Mouse (Mus musculus) kidney, embryonic 15.5 days (tissue): Measurements from ENCODE around the gene Hipk1. TPM values are rescaled to one million over a fixed set of nuclear protein-coding genes. Genes with fewer than 3 reads are reported as not detected.

Experiments used
- ATAC-seq: fragments of 200-750 bp; cut with Nextera tagmentation; replicated peaks from 2 replicates; pipeline ENCODE4 v1.8.0; 2017; ENCODE audit warnings: moderate TSS enrichment; ENCODE audit not compliant: low FRiP score
- H3K27ac ChIP-seq: fragments of 300-500 bp; sonication (generic); 2 replicates; pipeline ENCODE4 v1.5.1; 2015; ENCODE audit warnings: mild to moderate bottlenecking, inconsistent platforms
- H3K27me3 ChIP-seq: fragments of 300-500 bp; sonication (generic); 2 replicates; pipeline ENCODE4 v1.6.1; 2015; ENCODE audit warnings: inconsistent platforms
- H3K36me3 ChIP-seq: fragments of 300-500 bp; sonication (generic); 2 replicates; pipeline ENCODE4 v1.6.1; 2015; ENCODE audit warnings: inconsistent platforms
- H3K4me1 ChIP-seq: fragments of 300-500 bp; sonication (generic); 2 replicates; pipeline ENCODE4 v1.6.1; 2015; ENCODE audit warnings: inconsistent platforms
- H3K4me2 ChIP-seq: fragments of 300-500 bp; sonication (generic); 2 replicates; pipeline ENCODE4 v1.6.1; 2015; ENCODE audit warnings: moderate library complexity, mild to moderate bottlenecking, inconsistent platforms
- H3K4me3 ChIP-seq: fragments of 300-500 bp; sonication (generic); replicated peaks from 2 replicates; pipeline ENCODE4 v1.5.1; 2015; ENCODE audit warnings: mild to moderate bottlenecking, inconsistent platforms
- H3K9ac ChIP-seq: fragments of 300-500 bp; sonication (generic); 2 replicates; pipeline ENCODE4 v1.6.1; 2015; ENCODE audit warnings: mild to moderate bottlenecking, inconsistent platforms
- H3K9me3 ChIP-seq: fragments of 300-500 bp; sonication (generic); replicated peaks from 2 replicates; pipeline ENCODE4 v1.6.1; 2016; ENCODE audit warnings: inconsistent platforms
- WGBS: fragments of 180-500 bp; shearing (Covaris S2); methylation state at CpG from one replicate; pipeline ENCODE4 v1.1.7; 2015; ENCODE audit warnings: mixed read lengths; 5-methylcytosine and 5-hydroxymethylcytosine counted together
- polyA plus RNA-seq: library from polyadenylated mRNA; unstranded; fragments of >200 nt; fragmentation: Nextera tagmentation; extraction: Ambion mirVana; gene quantifications from 2 replicates; pipeline ENCODE4 v1.2.1, GENCODE M21; 2015

Gene Hipk1
- polyA plus RNA-seq, 1 experiment from 2014 or later, result 11.0 TPM

DNA sequence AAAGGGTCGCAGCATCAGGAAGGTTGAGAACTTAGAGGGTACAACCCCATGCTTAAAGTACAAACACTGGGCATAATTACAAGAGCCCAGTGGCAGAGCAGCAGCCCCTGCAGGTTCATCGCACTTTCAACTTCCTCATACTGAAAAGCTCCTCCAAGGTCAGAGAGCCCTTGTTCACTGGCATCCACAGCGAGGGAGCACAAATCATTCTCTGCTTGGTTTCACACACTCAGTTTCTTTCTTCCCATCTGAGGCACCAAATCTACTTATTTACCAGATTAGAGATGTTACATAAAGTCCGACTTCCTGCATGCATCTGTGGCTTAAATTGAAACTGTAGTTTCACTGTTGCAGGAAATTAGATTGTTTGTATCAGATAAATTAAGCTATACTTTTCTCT lies 18.5 kb downstream of the Hipk1 start:
- no peaks in the 10 kb centered on the region for H3K9me3 ChIP-seq
- H3K4me1 ChIP-seq, result peaks cover 29% of the 10 kb centered on the region
- no peaks in the 10 kb centered on the region for H3K27me3 ChIP-seq
- no peak overlapping the region for H3K4me2 ChIP-seq
- peak overlapping the region; percentile 56; the same call in 1 of the 2 replicates for H3K27ac ChIP-seq
- no peak overlapping the region for H3K4me3 ChIP-seq
- H3K36me3 ChIP-seq, result peaks cover 48% of the 10 kb centered on the region
- WGBS, result 46% methylated on average over 4 of the region's 4 CpGs
- no peak overlapping the region for H3K9ac ChIP-seq
- ATAC-seq, result no peak

DNA sequence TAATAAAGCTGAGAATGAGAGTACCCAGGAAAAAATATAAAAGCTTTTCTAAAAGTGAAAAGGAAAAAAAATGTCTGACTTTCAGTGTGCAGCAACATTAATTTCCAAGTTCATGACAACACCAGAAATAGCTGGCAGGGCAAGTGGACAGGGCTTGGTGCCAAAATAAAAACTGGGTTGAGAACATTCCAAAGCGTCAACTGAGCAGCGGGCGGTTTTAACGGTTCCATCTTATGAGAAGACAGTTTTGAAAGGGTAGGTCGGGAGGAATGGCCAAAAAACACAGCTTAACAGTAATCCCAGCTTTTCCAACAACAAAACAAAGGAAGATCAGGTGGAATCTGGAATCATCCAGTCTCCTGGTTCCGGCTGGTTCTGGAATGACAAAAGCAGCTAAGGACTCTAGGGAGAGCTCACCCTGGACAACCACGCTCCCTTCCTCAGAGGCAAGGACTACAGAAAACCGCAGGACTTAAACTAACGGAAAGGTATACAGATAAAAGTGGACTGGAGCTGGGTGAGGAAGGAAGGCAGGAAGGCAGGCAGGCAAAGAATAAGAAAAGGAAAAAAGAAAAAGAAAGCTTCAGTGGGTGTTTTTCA lies 19.7 kb downstream of the Hipk1 start:
- H3K9ac ChIP-seq, result no peak overlapping the region
- peaks cover 29% of the 10 kb centered on the region for H3K4me1 ChIP-seq
- peak overlapping the region; percentile 46 for H3K27ac ChIP-seq
- peaks cover 39% of the 10 kb centered on the region for H3K36me3 ChIP-seq
- H3K4me3 ChIP-seq, result no peak overlapping the region
- no peaks in the 10 kb centered on the region for H3K27me3 ChIP-seq
- no peaks in the 10 kb centered on the region for H3K9me3 ChIP-seq
- WGBS, result 59% methylated on average over 9 of the region's 9 CpGs
- no peak overlapping the region for H3K4me2 ChIP-seq
- ATAC-seq, result no peak

DNA sequence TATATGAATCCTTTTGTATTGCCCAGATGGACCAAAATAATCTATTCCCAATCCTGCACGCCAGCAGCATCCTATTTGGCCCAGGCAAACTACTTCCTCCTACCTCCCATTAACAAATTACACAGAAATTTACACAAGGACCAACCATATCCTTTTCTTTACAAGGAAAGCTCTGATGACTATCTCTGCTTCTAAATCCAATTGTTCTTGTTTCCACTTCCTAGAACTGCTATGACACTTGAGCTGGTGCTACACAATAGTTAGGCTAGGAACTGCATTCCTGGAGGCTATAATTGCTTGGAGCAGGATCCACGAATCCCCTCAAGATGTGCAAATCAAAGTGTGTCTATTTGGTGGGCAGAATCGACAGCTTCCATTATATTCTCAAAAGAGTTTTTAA lies 24.6 kb downstream of the Hipk1 start:
- ATAC-seq, result no peak
- Histone ChIP-seq H3K27ac (no peak overlapping the region), H3K4me3 (no peak overlapping the region), H3K9me3 (no peaks in the 10 kb centered on the region), H3K9ac (no peak overlapping the region), H3K4me2 (no peak overlapping the region), H3K36me3 (peaks cover 55% of the 10 kb centered on the region), H3K4me1 (peaks cover 9% of the 10 kb centered on the region), H3K27me3 (no peaks in the 10 kb centered on the region)
- WGBS, result 79% methylated on average over 3 of the region's 3 CpGs

DNA sequence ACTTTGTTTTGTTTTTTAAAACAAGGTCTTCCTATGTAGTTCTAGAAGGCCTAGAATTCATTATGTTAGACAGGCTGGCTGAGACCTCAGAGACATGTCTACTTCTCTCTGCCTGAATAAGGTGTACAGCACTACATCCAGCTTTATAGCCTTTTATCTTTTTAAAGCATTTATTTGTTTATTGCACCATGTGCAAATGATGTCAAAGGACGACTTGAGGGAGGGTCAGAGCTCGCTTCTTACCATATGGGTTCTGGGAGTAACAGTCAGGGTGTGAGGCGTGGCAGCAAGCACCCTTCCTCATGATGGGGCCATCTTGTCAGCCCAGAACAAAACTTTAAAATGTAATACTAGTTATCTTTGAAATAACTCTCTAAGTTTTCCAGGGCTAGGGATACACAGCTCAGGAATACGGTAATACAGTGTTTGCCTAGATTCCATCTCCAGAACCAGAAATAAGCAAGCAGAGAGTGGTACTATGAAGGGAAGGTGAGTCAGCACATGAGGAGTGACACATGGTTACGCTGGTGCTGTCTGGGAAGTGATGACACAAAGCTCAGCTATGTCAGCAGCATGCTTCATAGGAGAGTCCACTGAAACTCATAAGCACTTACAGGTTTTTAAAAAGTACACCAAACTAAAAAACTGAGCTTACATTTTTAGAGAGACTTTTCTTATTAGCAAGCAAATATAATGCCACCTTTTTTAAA lies 31.9 kb downstream of the Hipk1 start:
- no peak for ATAC-seq

DNA sequence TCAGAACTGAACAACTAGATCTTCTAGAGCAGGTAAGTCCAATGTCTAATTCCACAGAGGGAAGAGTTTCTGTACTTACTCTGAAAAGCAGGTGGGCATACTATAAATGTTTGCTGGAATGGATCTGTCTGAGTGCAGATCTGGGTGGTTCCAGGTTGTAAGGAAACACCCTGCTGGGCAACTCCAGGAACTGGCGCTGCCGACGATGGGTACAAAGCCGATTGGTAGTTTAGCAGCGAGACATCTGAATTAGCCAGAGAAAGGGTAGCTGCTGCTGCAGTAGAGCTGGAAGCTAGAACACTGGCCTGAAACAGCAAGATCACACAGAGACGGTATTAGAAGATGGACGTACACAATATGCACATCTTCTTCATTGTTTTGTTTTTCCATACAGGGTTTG lies 32.9 kb downstream of the Hipk1 start:
- no peak for ATAC-seq
- no peak overlapping the region for H3K9ac ChIP-seq
- no peaks in the 10 kb centered on the region for H3K27me3 ChIP-seq

More for the DNA sequence above, 31.9 kb downstream of the Hipk1 start:
- 78% methylated on average over 5 of the region's 5 CpGs for WGBS
- H3K9ac ChIP-seq, result no peak overlapping the region
- no peak overlapping the region for H3K4me3 ChIP-seq
- no peak overlapping the region for H3K27ac ChIP-seq
- H3K27me3 ChIP-seq, result no peaks in the 10 kb centered on the region
- no peaks in the 10 kb centered on the region for H3K9me3 ChIP-seq
- no peak overlapping the region for H3K4me2 ChIP-seq
- H3K36me3 ChIP-seq, result peaks cover 90% of the 10 kb centered on the region
- no peaks in the 10 kb centered on the region for H3K4me1 ChIP-seq

DNA sequence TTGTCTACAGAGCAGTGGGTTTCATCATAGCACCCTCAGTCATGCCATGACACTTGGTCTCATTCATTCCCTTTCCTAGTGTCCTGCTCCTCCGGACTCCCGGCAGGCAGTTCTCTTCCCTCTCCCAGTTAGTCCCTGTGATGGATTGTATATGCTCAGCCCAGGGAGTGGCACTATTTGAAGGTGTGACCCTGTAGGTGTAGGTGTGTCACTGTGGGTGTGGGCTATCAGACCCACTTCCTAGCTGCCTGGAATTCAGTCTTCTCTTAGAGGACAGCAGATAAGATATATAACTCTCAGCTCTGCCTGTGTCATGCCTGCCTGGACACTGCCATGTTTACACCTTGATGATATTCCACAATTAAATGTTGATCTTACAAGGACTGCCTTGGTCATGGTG lies 34.4 kb downstream of the Hipk1 start:
- no peaks in the 10 kb centered on the region for H3K4me1 ChIP-seq
- no peak overlapping the region for H3K27ac ChIP-seq
- no peaks in the 10 kb centered on the region for H3K27me3 ChIP-seq
- no peak overlapping the region for H3K4me2 ChIP-seq
- ATAC-seq, result no peak
- H3K36me3 ChIP-seq, result peaks cover 90% of the 10 kb centered on the region
- 87% methylated on average over 2 of the region's 2 CpGs for WGBS
- H3K9ac ChIP-seq, result no peak overlapping the region
- no peak overlapping the region for H3K4me3 ChIP-seq
- no peaks in the 10 kb centered on the region for H3K9me3 ChIP-seq

More for the DNA sequence above, 32.9 kb downstream of the Hipk1 start:
- no peaks in the 10 kb centered on the region for H3K4me1 ChIP-seq
- H3K27ac ChIP-seq, result no peak overlapping the region
- H3K4me3 ChIP-seq, result no peak overlapping the region
- H3K9me3 ChIP-seq, result no peaks in the 10 kb centered on the region
- H3K36me3 ChIP-seq, result peaks cover 90% of the 10 kb centered on the region
- WGBS, result 83% methylated on average over 7 of the region's 7 CpGs
- H3K4me2 ChIP-seq, result no peak overlapping the region

DNA sequence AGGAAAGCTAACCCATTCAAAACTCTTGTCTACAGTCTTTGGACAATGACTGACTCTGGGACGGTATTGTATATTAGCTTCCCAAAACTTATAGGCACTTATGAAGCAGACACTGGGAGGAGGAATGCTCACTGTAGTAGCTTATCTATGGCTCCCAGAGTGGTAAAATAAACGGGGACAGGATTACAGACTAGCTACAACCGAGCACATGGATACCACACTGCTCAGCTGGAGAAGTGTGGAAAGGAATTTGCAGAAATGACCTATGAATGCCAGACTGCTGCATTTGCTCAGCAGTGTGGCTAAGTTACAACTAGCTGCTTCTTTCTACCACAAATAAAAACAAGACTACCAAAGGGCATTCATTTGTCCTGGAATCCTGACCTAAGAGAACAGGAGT lies 36.0 kb downstream of the Hipk1 start:
- no peak overlapping the region for H3K27ac ChIP-seq
- no peak for ATAC-seq
- peaks cover 91% of the 10 kb centered on the region for H3K36me3 ChIP-seq
- 86% methylated on average over 3 of the region's 3 CpGs for WGBS
- no peaks in the 10 kb centered on the region for H3K9me3 ChIP-seq
- H3K4me1 ChIP-seq, result no peaks in the 10 kb centered on the region
- H3K4me2 ChIP-seq, result no peak overlapping the region
- no peaks in the 10 kb centered on the region for H3K27me3 ChIP-seq
- H3K4me3 ChIP-seq, result no peak overlapping the region
- no peak overlapping the region for H3K9ac ChIP-seq

DNA sequence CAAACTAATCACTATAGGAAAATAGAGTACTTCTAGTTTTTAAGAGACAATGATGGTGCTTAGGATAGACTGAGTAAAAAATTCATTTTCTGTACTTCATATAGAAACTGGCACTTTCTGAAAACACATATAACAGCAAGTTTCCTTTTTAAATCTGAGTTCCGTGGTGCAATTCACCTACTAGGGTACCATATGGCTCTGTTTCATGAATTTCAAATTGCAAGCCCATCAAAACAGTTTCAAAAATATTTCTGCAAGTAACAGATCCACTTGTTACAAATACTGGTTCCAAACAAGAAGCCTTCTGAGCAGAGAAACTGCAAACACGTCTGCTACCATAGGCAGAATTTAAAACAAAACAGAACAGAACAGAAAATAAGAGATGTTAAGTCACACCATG lies 39.8 kb downstream of the Hipk1 start:
- ATAC-seq, result no peak
- Histone ChIP-seq H3K36me3 (peaks cover 94% of the 10 kb centered on the region), H3K4me3 (no peak overlapping the region), H3K9me3 (no peaks in the 10 kb centered on the region), H3K4me2 (no peak overlapping the region), H3K9ac (no peak overlapping the region), H3K27me3 (no peaks in the 10 kb centered on the region), H3K27ac (no peak overlapping the region), H3K4me1 (no peaks in the 10 kb centered on the region)
- WGBS, result 91% methylated on average over 2 of the region's 2 CpGs

DNA sequence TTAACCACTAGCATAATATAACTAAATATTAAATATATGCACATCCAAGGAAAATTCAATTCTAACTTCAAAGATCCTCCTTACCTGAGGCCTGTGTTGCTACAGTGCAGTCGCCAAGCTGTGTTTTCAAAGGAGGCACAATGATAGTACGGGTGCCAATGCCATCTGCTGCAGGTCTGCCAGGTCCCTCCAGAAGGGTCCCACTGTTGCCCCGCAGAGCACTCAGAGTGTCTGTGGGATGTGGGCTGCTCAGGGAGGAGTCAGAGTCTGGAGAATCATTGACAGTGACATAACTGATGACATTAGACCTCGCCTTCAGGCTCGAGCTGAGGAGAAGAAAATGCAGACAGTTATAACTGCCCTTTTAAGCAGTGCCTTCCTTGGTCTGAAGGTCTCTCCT lies 44.7 kb downstream of the Hipk1 start:
- no peak for ATAC-seq
- H3K27ac ChIP-seq, result no peak overlapping the region
- no peak overlapping the region for H3K4me2 ChIP-seq
- H3K4me1 ChIP-seq, result no peaks in the 10 kb centered on the region
- 77% methylated on average over 5 of the region's 5 CpGs for WGBS
- H3K27me3 ChIP-seq, result no peaks in the 10 kb centered on the region
- H3K36me3 ChIP-seq, result peaks cover 89% of the 10 kb centered on the region
- no peak overlapping the region for H3K4me3 ChIP-seq
- no peaks in the 10 kb centered on the region for H3K9me3 ChIP-seq
- H3K9ac ChIP-seq, result no peak overlapping the region

DNA sequence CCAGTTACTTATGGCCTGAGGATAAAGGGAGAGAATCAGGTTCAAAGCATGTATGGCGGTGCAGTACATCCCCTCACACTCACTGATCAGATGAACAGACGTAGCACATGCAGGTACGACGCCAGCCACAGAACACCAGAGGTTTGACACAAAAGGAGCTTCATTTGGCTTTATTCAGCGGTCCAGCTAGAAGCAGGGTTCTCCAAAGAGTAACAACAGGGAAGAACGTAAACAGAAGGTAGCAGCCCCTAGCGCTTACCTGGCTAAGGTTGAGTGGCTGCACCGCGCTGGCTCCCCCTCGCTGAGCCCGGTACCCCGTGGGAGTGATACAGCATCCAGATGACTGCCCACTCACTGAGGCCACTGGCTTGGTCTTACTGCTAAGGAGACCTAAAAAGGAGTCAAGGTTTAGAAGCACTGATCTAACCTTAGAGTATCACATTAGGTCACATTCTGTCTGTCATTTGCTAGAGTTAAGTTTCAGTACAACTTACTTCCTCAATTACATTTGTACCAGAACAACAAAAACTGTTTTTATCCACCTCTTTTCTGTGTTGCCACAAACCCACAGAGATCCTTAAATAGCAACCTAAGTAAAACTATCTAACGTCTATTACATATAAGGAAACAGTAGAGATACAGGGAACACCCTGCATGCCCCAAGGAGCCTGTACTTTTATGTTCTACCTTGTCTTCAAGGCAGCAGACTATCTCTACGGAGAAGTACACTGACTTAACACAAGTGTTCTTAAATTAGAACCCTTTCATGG lies 46.2 kb downstream of the Hipk1 start:
- Histone ChIP-seq H3K27ac (no peak overlapping the region), H3K9ac (no peak overlapping the region), H3K4me1 (no peaks in the 10 kb centered on the region), H3K4me2 (no peak overlapping the region), H3K27me3 (no peaks in the 10 kb centered on the region), H3K9me3 (no peaks in the 10 kb centered on the region), H3K4me3 (no peak overlapping the region), H3K36me3 (peaks cover 82% of the 10 kb centered on the region)
- ATAC-seq, result no peak
- WGBS, result 65% methylated on average over 14 of the region's 14 CpGs

DNA sequence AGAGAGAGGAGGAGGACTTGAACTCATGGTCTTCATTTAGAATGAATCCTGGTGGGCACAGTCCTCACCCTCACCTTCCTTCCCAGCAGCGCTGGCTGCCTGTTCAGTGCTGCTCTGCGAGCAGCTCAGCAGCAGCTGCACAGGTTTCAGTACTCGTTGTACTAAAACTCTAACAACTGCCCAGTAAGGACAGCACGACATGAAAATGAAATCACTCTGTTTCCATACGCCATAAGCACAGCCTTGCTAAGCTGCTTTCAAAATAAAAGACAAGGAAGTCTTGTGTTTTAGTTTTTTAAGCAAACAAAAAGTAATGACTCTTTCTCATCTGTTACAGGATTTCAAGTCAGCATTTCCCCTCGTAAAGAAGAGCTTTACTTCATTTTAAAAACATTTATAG lies 48.2 kb downstream of the Hipk1 start:
- no peak for ATAC-seq
- Histone ChIP-seq H3K4me1 (peaks cover 3% of the 10 kb centered on the region), H3K27me3 (no peaks in the 10 kb centered on the region), H3K9me3 (no peaks in the 10 kb centered on the region), H3K36me3 (peaks cover 62% of the 10 kb centered on the region), H3K4me2 (no peak overlapping the region), H3K4me3 (no peak overlapping the region), H3K9ac (no peak overlapping the region), H3K27ac (no peak overlapping the region)
- WGBS, result 85% methylated on average over 6 of the region's 6 CpGs

DNA sequence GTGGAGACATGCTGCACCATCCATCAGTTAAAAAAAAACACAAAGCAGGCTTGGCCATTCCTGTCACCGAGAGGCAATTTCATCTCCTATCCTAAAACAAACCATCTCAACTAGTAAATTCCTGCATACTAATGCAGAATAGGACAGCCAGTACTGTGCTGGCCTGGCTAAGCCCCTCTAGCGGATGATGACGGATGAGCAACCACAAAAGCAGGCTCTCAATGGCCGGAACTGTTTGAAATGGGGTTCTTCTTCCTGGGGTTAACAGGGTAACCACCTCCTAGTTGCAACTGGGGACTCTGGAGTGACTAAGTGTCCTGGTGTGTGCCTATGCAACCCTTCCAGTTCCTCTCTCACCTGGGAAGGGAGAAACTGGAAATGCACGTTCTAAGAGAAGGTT lies 51.0 kb downstream of the Hipk1 start:
- ATAC-seq, result no peak

More for the DNA sequence above, 51.0 kb downstream of the Hipk1 start:
- Histone ChIP-seq H3K27me3 (no peaks in the 10 kb centered on the region), H3K4me1 (peaks cover 32% of the 10 kb centered on the region), H3K36me3 (peaks cover 35% of the 10 kb centered on the region), H3K9ac (no peak overlapping the region), H3K27ac (no peak overlapping the region), H3K4me2 (no peak overlapping the region), H3K4me3 (no peak overlapping the region), H3K9me3 (no peaks in the 10 kb centered on the region)
- WGBS, result 57% methylated on average over 5 of the region's 5 CpGs
